Mouse (Mus musculus) liver, embryonic 15.5 days (tissue): ENCODE data around the gene Casc3. TPM values are rescaled to one million over a fixed set of nuclear protein-coding genes. Genes with fewer than 3 reads are reported as not detected.

Source experiments
- polyA plus RNA-seq: library from polyadenylated mRNA; unstranded; fragments of >200 nt; fragmentation: Nextera tagmentation; extraction: Ambion mirVana; gene quantifications from 2 replicates; pipeline ENCODE4 v1.2.1, GENCODE M21; 2015

Gene Casc3
- polyA plus RNA-seq, 1 experiment from 2014 or later = 14.4 TPM

Other genes starting within 250 kb of the Casc3 start
- 40.6 and 45.4 TPM in 2 replicates for gene Ormdl3, start 217.5 kb upstream of the Casc3 start, polyA plus RNA-seq
- gene Lrrc3c, start 206.6 kb upstream of the Casc3 start, polyA plus RNA-seq = not detected in 2 replicates
- 0.38 and 0.44 TPM in 2 replicates for gene Gm12355, start 179.2 kb upstream of the Casc3 start, polyA plus RNA-seq
- not detected in 2 replicates for gene Gsdma3, start 178.5 kb upstream of the Casc3 start, polyA plus RNA-seq
- not detected in 2 replicates for gene Gsdma2, start 158.1 kb upstream of the Casc3 start, polyA plus RNA-seq
- not detected in 2 replicates for gene Gsdma, start 140.6 kb upstream of the Casc3 start, polyA plus RNA-seq
- 102 and 109 TPM in 2 replicates for gene Psmd3, start 122.4 kb upstream of the Casc3 start, polyA plus RNA-seq
- not detected in 2 replicates for gene Csf3, start 103.6 kb upstream of the Casc3 start, polyA plus RNA-seq
- gene Med24, start 75.5 kb upstream of the Casc3 start, polyA plus RNA-seq = 24.2 and 27.7 TPM in 2 replicates
- gene Thra, start 64.3 kb upstream of the Casc3 start, polyA plus RNA-seq = 7.2 and 7.6 TPM in 2 replicates
- gene Nr1d1, start 29.6 kb upstream of the Casc3 start, polyA plus RNA-seq = 0.63 and 0.85 TPM in 2 replicates
- 5.2 and 5.8 TPM in 2 replicates for gene Msl1, start 9.4 kb upstream of the Casc3 start, polyA plus RNA-seq
- 0.24 and 0.28 TPM in 2 replicates for gene Rapgefl1, start 31.9 kb downstream of the Casc3 start, polyA plus RNA-seq
- gene Wipf2, start 58.7 kb downstream of the Casc3 start, polyA plus RNA-seq = 1.2 and 1.3 TPM in 2 replicates
- 54.6 and 58.0 TPM in 2 replicates for gene Cdc6, start 102.9 kb downstream of the Casc3 start, polyA plus RNA-seq
- gene Rara, start 122.9 kb downstream of the Casc3 start, polyA plus RNA-seq = 4.4 and 4.5 TPM in 2 replicates
- not detected in 2 replicates for gene Gjd3, start 178.1 kb downstream of the Casc3 start, polyA plus RNA-seq
- 182 and 184 TPM in 2 replicates for gene Top2a, start 219.3 kb downstream of the Casc3 start, polyA plus RNA-seq
- gene Igfbp4, start 236.3 kb downstream of the Casc3 start, polyA plus RNA-seq = 249 and 305 TPM in 2 replicates